Mouse (Mus musculus) splenic B cell, adult 2 months (primary cell): Measurements from ENCODE around the gene Hdx.

ENCODE experiments used
- DNase-seq: peaks from one replicate; pipeline ENCODE4 v3.0.0-alpha.2; 2011; ENCODE audit warnings: low read depth, low spot score
- H3K27me3 ChIP-seq: 2 replicates; pipeline ENCODE4 v1.6.1; 2012; ENCODE audit warnings: mild to moderate bottlenecking, low read length, moderate library complexity, mixed read lengths; ENCODE audit not compliant: control insufficient read depth, poor library complexity, insufficient read depth, severe bottlenecking
- H3K36me3 ChIP-seq: 2 replicates; pipeline ENCODE4 v1.6.1; 2012; ENCODE audit warnings: mild to moderate bottlenecking, low read length, moderate library complexity, mixed read lengths; ENCODE audit not compliant: control insufficient read depth, poor library complexity, insufficient read depth, severe bottlenecking

Gene Hdx

GRCm38 (mm10) chrX:111696356-111697282 lies at the start of gene Hdx:
Gene Hdx (minus strand): TSS chrX:111697079.
- Histone ChIP-seq H3K36me3 (no peaks in the 10 kb centered on the region), H3K27me3 (no peaks in the 10 kb centered on the region)
- no peak for DNase-seq

DNA sequence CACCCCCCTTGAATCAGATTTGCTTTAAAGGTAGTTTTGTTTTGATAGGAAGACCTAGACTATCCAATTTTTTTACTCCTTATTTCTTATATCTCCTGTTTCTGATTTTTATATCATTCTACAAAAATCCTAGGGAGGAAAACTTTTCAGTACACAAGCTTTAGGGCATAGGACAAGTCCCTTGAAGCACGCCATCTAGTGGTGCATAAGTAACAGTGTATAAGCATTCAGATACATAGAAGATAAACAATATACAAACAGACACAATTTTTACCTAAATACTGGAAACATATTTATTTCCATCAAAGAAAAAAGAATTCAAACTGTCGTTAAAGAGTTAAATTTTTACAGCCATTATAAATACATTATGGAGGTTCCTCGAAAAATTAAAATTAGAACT lies 11.2 kb downstream of the Hdx start:
- Histone ChIP-seq H3K36me3 (no peaks in the 10 kb centered on the region), H3K27me3 (no peaks in the 10 kb centered on the region)
- DNase-seq = no peak

DNA sequence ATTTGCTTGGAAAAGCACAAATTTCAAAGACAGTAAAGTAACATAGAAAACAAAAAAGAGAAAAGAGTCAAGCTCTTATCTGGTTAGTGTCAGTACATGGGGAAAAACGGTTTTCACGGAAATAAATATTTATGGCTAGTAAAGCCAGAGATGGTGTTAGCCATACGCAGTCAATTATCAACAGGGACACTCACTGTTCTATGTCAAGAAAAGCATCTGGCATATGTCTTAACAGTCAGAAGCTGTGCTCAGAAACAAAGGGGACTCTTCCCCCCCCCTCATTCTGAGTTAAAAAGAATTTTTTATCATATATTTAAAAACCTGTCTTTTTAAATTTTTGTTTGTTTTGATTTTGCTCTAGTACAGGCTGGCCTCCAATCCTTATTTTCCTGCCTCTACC lies 25.2 kb downstream of the Hdx start:
- Histone ChIP-seq H3K27me3 (no peaks in the 10 kb centered on the region), H3K36me3 (no peaks in the 10 kb centered on the region)
- DNase-seq = no peak

- Histone ChIP-seq H3K27me3 (no peaks in the 10 kb centered on the region), H3K36me3 (no peaks in the 10 kb centered on the region)
- no peak for DNase-seq
Measured at GRCm38 (mm10) chrX:111660381-111660780, 36.5 kb downstream of the Hdx start.

GRCm38 (mm10) chrX:111658671-111659070 lies 38.2 kb downstream of the Hdx start:
- no peaks in the 10 kb centered on the region for H3K27me3 ChIP-seq

DNA sequence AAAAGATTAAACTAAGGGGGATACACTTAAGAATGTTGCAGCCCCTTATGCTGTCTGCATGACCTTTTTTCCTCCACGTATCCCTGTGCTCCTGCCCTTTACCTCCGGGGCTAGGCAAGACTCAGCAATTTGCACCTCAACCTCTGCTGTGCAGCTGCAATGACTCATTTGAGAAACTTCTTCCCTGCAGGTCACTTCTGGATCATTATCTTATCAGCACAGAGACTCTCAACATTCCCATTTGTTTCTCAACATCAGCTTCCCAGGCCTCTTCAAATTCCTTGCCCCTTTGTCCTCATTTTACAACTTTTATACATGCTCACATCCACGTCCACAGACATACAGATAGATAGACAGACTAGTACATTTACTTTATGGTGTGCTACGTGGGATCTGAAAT lies 51.9 kb downstream of the Hdx start:
- Histone ChIP-seq H3K27me3 (no peaks in the 10 kb centered on the region), H3K36me3 (no peaks in the 10 kb centered on the region)
- DNase-seq = no peak

More at GRCm38 (mm10) chrX:111658671-111659070, 38.2 kb downstream of the Hdx start:
- H3K36me3 ChIP-seq = no peaks in the 10 kb centered on the region
- no peak for DNase-seq

DNA sequence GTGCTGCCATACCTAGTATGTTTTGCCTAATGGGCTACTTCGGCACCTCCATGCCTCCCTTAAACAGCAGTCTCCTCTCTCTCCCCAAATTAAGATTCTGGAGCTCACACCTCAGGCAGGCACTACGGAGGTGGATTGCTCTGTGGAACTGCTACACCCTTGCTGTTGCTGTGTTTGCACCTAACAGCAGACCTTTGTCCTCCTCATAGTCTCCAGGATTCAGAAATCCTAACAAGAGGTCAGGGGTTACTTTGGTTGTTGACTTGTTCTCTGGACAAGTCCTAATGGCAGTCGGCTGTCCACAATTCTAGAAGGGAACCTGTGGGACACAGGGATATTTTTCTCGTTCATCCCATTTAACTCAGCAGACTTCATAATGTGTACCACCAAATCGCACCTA lies 56.3 kb downstream of the Hdx start:
- no peak for DNase-seq

DNA sequence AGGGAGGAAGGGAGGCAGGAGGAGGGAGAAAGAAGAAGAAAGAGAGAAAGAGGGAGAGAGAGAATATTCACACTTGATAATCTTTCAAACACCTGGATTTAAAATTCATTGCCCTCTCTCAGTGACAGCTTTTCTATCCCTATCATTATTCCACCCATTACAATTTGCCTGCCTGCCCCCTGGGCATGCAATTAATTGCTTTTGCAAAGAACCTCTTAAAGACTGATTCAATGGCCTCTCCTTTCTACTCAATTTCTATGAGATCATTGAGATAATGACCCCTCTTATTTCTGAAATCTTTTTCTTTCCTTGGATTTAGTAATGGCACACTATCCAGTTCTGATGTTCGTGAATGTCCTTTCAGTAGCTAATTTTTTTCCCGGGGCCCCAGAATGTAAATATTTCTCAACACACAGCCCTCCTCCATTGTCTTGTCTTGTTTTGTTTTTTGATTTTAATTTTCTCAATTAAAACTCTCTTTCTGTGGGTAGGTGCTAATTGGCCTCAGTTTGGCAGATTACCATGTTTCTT lies 99.2 kb downstream of the Hdx start:
- no peak for DNase-seq
- no peaks in the 10 kb centered on the region for H3K36me3 ChIP-seq
- no peaks in the 10 kb centered on the region for H3K27me3 ChIP-seq

More for the DNA sequence above, 56.3 kb downstream of the Hdx start:
- H3K27me3 ChIP-seq = no peaks in the 10 kb centered on the region
- H3K36me3 ChIP-seq = no peaks in the 10 kb centered on the region

- no peak for DNase-seq
- H3K27me3 ChIP-seq = no peaks in the 10 kb centered on the region
- no peaks in the 10 kb centered on the region for H3K36me3 ChIP-seq
Measured at GRCm38 (mm10) chrX:111587616-111588015, 109.3 kb downstream of the Hdx start.

GRCm38 (mm10) chrX:111577044-111577443 lies 119.8 kb downstream of the Hdx start:
- no peak for DNase-seq
- H3K36me3 ChIP-seq = no peaks in the 10 kb centered on the region
- no peaks in the 10 kb centered on the region for H3K27me3 ChIP-seq

DNA sequence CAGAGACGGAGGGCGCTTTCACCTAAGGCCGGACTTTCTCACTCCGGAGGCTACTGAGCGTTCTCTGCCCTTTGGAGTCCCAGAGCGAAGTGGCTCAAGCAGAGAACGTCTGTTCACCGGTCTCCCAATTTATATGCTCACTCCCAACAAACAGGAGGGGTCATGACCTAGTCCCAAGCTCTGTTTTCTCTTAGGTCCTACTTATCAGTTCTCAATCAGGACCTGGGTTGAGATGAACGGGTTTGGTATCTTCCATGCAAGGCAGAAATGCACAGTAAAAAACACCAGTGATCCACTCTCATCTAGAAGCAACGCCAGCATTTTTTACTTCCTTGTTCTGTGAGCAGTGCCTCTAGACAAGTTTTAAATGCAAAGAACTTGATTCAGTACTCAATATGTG lies 159.0 kb downstream of the Hdx start, which contains the start of gene Rps6ka6:
TSS of gene Rps6ka6 (minus strand) at position 101 of the 400 bp plus-strand sequence.
- DNase-seq = no peak
- H3K36me3 ChIP-seq = no peaks in the 10 kb centered on the region
- no peaks in the 10 kb centered on the region for H3K27me3 ChIP-seq
